ENCODE assay signal across 18 mouse cellular contexts in the genomic region with DNA sequence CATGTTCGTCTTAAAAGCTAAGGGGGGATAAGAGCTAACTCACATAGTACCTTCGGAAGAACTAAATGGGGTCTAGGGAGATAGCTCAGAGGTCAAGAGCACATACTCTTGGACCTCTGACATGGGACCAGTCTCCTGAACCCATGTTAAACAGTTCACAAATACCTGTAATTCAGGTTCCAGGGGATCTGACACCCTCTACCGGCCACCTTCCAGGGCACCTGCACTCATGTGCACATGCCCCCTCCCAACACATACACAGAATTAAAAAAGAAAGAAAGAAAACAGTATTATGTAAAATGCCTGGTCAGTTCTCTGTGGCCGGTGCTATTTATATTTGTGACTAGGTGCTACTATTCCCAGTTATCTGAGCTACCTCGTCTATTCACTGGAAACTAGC. TPM values are rescaled to one million over a fixed set of nuclear protein-coding genes. Genes with fewer than 3 reads are reported as not detected.
DNase-seq lines count a peak whose midpoint lies in the region; TF ChIP-seq lines count a peak whose summit lies in the region.
"Had no signal": no experiment of that assay in that cellular context is flagged by ENCODE, and none has a peak within 500 bp of the region (broad histone marks: within the 10 kb centered on the region; RNA-seq: fewer than 3 reads in every experiment).

No protein-coding gene starts in this region.

- no peak for TF ChIP-seq POLR2A in kidney, adult 2 months (IDR thresholded peaks at IDR 0.05; ENCODE audit: low read depth, low read length)

- WGBS in kidney, adult 2 months: 69% methylated on average over 5 of the region's 5 CpGs

- no peaks in the 10 kb centered on the region for H3K27me3 ChIP-seq in kidney, adult 2 months (replicated peaks; ENCODE audit: control insufficient read depth, insufficient read depth, low read length)
- H3K27me3 ChIP-seq: embryonic facial prominence, embryonic 15.5 days; intestine, embryonic 15.5 days; limb, embryonic 13.5 days; neural tube, embryonic 12.5 days had no signal

- peak; percentile 39 for DNase-seq in cerebellum, adult 9-11 months
- DNase-seq in cerebellum, adult 11-12 months: no peak
- DNase-seq in kidney, adult 2 months: peak; percentile 21
- DNase-seq in kidney, adult 8-10 months: no peak
- DNase-seq in lung, postnatal 36 days: peak; percentile 44
- DNase-seq in lung, postnatal 14 days: no peak
- DNase-seq in ovary, postnatal 10 days (ENCODE audit: low spot score): no peak
- DNase-seq: heart, postnatal 14 days; layer of hippocampus, postnatal 36 days; right cerebral cortex, adult 18-20 months; thymus, postnatal 14 days had no signal

- H3K4me3 ChIP-seq in kidney, adult 2 months (ENCODE audit: insufficient read depth, low read depth, low read length): no peak overlapping the region
- H3K4me3 ChIP-seq: embryonic facial prominence, embryonic 15.5 days; heart, embryonic 12.5 days; intestine, embryonic 15.5 days; limb, embryonic 13.5 days; neural tube, embryonic 12.5 days had no signal

- 0 out of 2 replicates have a peak, but pooled peaks have one; percentile 27 for TF ChIP-seq CTCF in kidney, adult 2 months (conservative IDR thresholded peaks at IDR 0.05; ENCODE audit: insufficient read depth, insufficient read length, low read depth, low read length)

- H3K4me1 ChIP-seq in kidney, adult 2 months (ENCODE audit: control insufficient read depth, insufficient read depth, low read length): peaks cover 5% of the 10 kb centered on the region; the same call in 1 of the 2 replicates

- H3K27ac ChIP-seq in kidney, adult 2 months (ENCODE audit: insufficient read depth, low read depth, low read length): no peak overlapping the region
- H3K27ac ChIP-seq: embryonic facial prominence, embryonic 15.5 days; hindbrain, embryonic 14.5 days; intestine, embryonic 15.5 days; limb, embryonic 13.5 days; liver, embryonic 14.5 days; neural tube, embryonic 12.5 days had no signal

- H3K36me3 ChIP-seq in kidney, adult 2 months (ENCODE audit: control insufficient read depth, insufficient read depth, low read length): no peaks in the 10 kb centered on the region
- H3K36me3 ChIP-seq: embryonic facial prominence, embryonic 15.5 days; heart, embryonic 12.5 days; intestine, embryonic 15.5 days; limb, embryonic 13.5 days; neural tube, embryonic 12.5 days had no signal

RNA-seq across cellular contexts. Expression of a gene that starts 2.9 kb away (rescaled TPM):
- polyA plus RNA-seq in kidney, adult 2 months (2012; rRNA removed): 44.6 and 51.0 TPM in 2 replicates

Comparison
In these comparisons a context has a peak if more than half of its experiments do, and no peak if none do; other contexts are left out.
1. DNase-seq: peak in cerebellum, adult 9-11 months (single experiment), kidney, adult 2 months (single experiment) and lung, postnatal 36 days (single experiment); none in cerebellum, adult 11-12 months (single experiment), kidney, adult 8-10 months (0 of 2), lung, postnatal 14 days (single experiment) and ovary, postnatal 10 days (single experiment).